Mouse (Mus musculus): ENCODE results near the gene Edn2. TPM values are rescaled to one million over a fixed set of nuclear protein-coding genes. Genes with fewer than 3 reads are reported as not detected.

Edn2 gene
- total and polyA plus RNA-seq, 2 experiments from 2014 or later: 0.20 TPM; not detected in 1

- H3K27ac ChIP-seq (ENCODE audit: low read depth): no peak overlapping the region
- no peaks in the 10 kb centered on the region for H3K9me3 ChIP-seq (replicated peaks; ENCODE audit: control insufficient read depth, low read length)
- no peak overlapping the region for H3K4me2 ChIP-seq (ENCODE audit: low read depth, low read length)
- no peaks in the 10 kb centered on the region for H3K36me3 ChIP-seq (replicated peaks; ENCODE audit: control insufficient read depth, insufficient read depth, low read length)
- TF ChIP-seq EP300 (IDR thresholded peaks at IDR 0.05; ENCODE audit: low read depth) (0 out of 2 replicates have a peak, but pooled peaks have one; percentile 57), CTCF (IDR thresholded peaks at IDR 0.05; ENCODE audit: low read depth) (no peak)
- WGBS: 36% methylated on average over 24 of the region's 24 CpGs
- DNase-seq (ENCODE audit: low spot score) (peak; percentile 92), ATAC-seq (ENCODE audit: insufficient read depth, low read depth) (peak; percentile 89)
- H3K4me1 ChIP-seq (ENCODE audit: control insufficient read depth, insufficient read depth): peaks cover 30% of the 10 kb centered on the region
- H3K4me3 ChIP-seq (ENCODE audit: low read depth, low read length): no peak overlapping the region
- no peak overlapping the region for H3K9ac ChIP-seq (replicated peaks; ENCODE audit: low read depth, low read length)
- peaks cover 8% of the 10 kb centered on the region; the same call in 1 of the 2 replicates for H3K27me3 ChIP-seq (ENCODE audit: control insufficient read depth, insufficient read depth, low read length)
Measured at GRCm38 (mm10) chr4:120131441-120132220, 29.4 kb upstream of the Edn2 start.

GRCm38 (mm10) chr4:120134223-120134622, 26.8 kb upstream of the Edn2 start:
- no peak overlapping the region for H3K9ac ChIP-seq (replicated peaks; ENCODE audit: low read depth, low read length)
- H3K27me3 ChIP-seq (ENCODE audit: control insufficient read depth, insufficient read depth, low read length): peaks cover 8% of the 10 kb centered on the region; the same call in 1 of the 2 replicates
- H3K4me3 ChIP-seq (ENCODE audit: low read depth, low read length): no peak overlapping the region
- peaks cover 14% of the 10 kb centered on the region for H3K4me1 ChIP-seq (ENCODE audit: control insufficient read depth, insufficient read depth)
- H3K4me2 ChIP-seq (ENCODE audit: low read depth, low read length): no peak overlapping the region
- TF ChIP-seq CTCF (IDR thresholded peaks at IDR 0.05; ENCODE audit: low read depth): no peak
- no peak for TF ChIP-seq EP300 (IDR thresholded peaks at IDR 0.05; ENCODE audit: low read depth)
- H3K36me3 ChIP-seq (replicated peaks; ENCODE audit: control insufficient read depth, insufficient read depth, low read length): no peaks in the 10 kb centered on the region
- no peaks in the 10 kb centered on the region for H3K9me3 ChIP-seq (replicated peaks; ENCODE audit: control insufficient read depth, low read length)
- no peak for DNase-seq (ENCODE audit: low spot score)
- H3K27ac ChIP-seq (ENCODE audit: low read depth): no peak overlapping the region
- 91% methylated on average over 6 of the region's 6 CpGs for WGBS
- no peak for ATAC-seq (ENCODE audit: insufficient read depth, low read depth)

- H3K4me3 ChIP-seq (ENCODE audit: low read depth, low read length): no peak overlapping the region
- TF ChIP-seq EP300 (IDR thresholded peaks at IDR 0.05; ENCODE audit: low read depth) (no peak), CTCF (IDR thresholded peaks at IDR 0.05; ENCODE audit: low read depth) (no peak)
- DNase-seq (ENCODE audit: low spot score) (no peak), ATAC-seq (ENCODE audit: insufficient read depth, low read depth) (peak; percentile 15; the same call in 1 of the 2 replicates)
- no peak overlapping the region for H3K4me2 ChIP-seq (ENCODE audit: low read depth, low read length)
- no peaks in the 10 kb centered on the region for H3K36me3 ChIP-seq (replicated peaks; ENCODE audit: control insufficient read depth, insufficient read depth, low read length)
- H3K27ac ChIP-seq (ENCODE audit: low read depth): no peak overlapping the region
- WGBS: 37% methylated on average over 1 of the region's 1 CpGs
- no peaks in the 10 kb centered on the region for H3K27me3 ChIP-seq (ENCODE audit: control insufficient read depth, insufficient read depth, low read length)
- no peak overlapping the region for H3K9ac ChIP-seq (replicated peaks; ENCODE audit: low read depth, low read length)
- H3K9me3 ChIP-seq (replicated peaks; ENCODE audit: control insufficient read depth, low read length): no peaks in the 10 kb centered on the region
- peaks cover 29% of the 10 kb centered on the region for H3K4me1 ChIP-seq (ENCODE audit: control insufficient read depth, insufficient read depth)
Measured at GRCm38 (mm10) chr4:120141810-120142209, 19.2 kb upstream of the Edn2 start.

- no peaks in the 10 kb centered on the region for H3K36me3 ChIP-seq (replicated peaks; ENCODE audit: control insufficient read depth, insufficient read depth, low read length)
- no peak overlapping the region for H3K4me2 ChIP-seq (ENCODE audit: low read depth, low read length)
- no peak overlapping the region for H3K27ac ChIP-seq (ENCODE audit: low read depth)
- no peak overlapping the region for H3K4me3 ChIP-seq (ENCODE audit: low read depth, low read length)
- WGBS: 85% methylated on average over 9 of the region's 9 CpGs
- no peak for ATAC-seq (ENCODE audit: insufficient read depth, low read depth)
- no peaks in the 10 kb centered on the region for H3K9me3 ChIP-seq (replicated peaks; ENCODE audit: control insufficient read depth, low read length)
- no peak for DNase-seq (ENCODE audit: low spot score)
- H3K27me3 ChIP-seq (ENCODE audit: control insufficient read depth, insufficient read depth, low read length): no peaks in the 10 kb centered on the region; the same call in 1 of the 2 replicates
- H3K4me1 ChIP-seq (ENCODE audit: control insufficient read depth, insufficient read depth): peaks cover 29% of the 10 kb centered on the region
- H3K9ac ChIP-seq (replicated peaks; ENCODE audit: low read depth, low read length): no peak overlapping the region
- TF ChIP-seq CTCF (IDR thresholded peaks at IDR 0.05; ENCODE audit: low read depth) (no peak), EP300 (IDR thresholded peaks at IDR 0.05; ENCODE audit: low read depth) (no peak)
Measured at GRCm38 (mm10) chr4:120142905-120143304, 18.1 kb upstream of the Edn2 start.

GRCm38 (mm10) chr4:120144343-120144742, 16.7 kb upstream of the Edn2 start:
- H3K4me2 ChIP-seq (ENCODE audit: low read depth, low read length): no peak overlapping the region
- H3K27ac ChIP-seq (ENCODE audit: low read depth): peak overlapping the region; percentile 79
- TF ChIP-seq CTCF (IDR thresholded peaks at IDR 0.05; ENCODE audit: low read depth) (no peak), EP300 (IDR thresholded peaks at IDR 0.05; ENCODE audit: low read depth) (no peak; the same call in 1 of the 2 replicates)
- ATAC-seq (ENCODE audit: insufficient read depth, low read depth): peak; percentile 42
- H3K27me3 ChIP-seq (ENCODE audit: control insufficient read depth, insufficient read depth, low read length): no peaks in the 10 kb centered on the region; the same call in 1 of the 2 replicates
- peak; percentile 61 for DNase-seq (ENCODE audit: low spot score)
- WGBS: 31% methylated on average over 5 of the region's 5 CpGs
- H3K9ac ChIP-seq (replicated peaks; ENCODE audit: low read depth, low read length): no peak overlapping the region
- no peak overlapping the region for H3K4me3 ChIP-seq (ENCODE audit: low read depth, low read length)
- H3K36me3 ChIP-seq (replicated peaks; ENCODE audit: control insufficient read depth, insufficient read depth, low read length): no peaks in the 10 kb centered on the region
- H3K9me3 ChIP-seq (replicated peaks; ENCODE audit: control insufficient read depth, low read length): no peaks in the 10 kb centered on the region
- peaks cover 33% of the 10 kb centered on the region for H3K4me1 ChIP-seq (ENCODE audit: control insufficient read depth, insufficient read depth)

All from heart, postnatal 0 days (tissue).